Mouse (Mus musculus): ENCODE results near the gene Kctd19. TPM values are rescaled to one million over a fixed set of nuclear protein-coding genes. Genes with fewer than 3 reads are reported as not detected.

Kctd19 gene
- total RNA-seq, 1 experiment from 2014 or later = not detected

- no peak for ATAC-seq (ENCODE audit: extremely low read depth, insufficient number of reproducible peaks, low FRiP score, poor library complexity, severe bottlenecking)
Observed at GRCm38 (mm10) chr8:105343791-105344574, 69.3 kb downstream of the Kctd19 start.

GRCm38 (mm10) chr8:105342768-105343167, 70.5 kb downstream of the Kctd19 start:
- no peak for ATAC-seq (ENCODE audit: extremely low read depth, insufficient number of reproducible peaks, low FRiP score, poor library complexity, severe bottlenecking)

GRCm38 (mm10) chr8:105341399-105341798, 71.9 kb downstream of the Kctd19 start:
- no peak for ATAC-seq (ENCODE audit: extremely low read depth, insufficient number of reproducible peaks, low FRiP score, poor library complexity, severe bottlenecking)

DNA sequence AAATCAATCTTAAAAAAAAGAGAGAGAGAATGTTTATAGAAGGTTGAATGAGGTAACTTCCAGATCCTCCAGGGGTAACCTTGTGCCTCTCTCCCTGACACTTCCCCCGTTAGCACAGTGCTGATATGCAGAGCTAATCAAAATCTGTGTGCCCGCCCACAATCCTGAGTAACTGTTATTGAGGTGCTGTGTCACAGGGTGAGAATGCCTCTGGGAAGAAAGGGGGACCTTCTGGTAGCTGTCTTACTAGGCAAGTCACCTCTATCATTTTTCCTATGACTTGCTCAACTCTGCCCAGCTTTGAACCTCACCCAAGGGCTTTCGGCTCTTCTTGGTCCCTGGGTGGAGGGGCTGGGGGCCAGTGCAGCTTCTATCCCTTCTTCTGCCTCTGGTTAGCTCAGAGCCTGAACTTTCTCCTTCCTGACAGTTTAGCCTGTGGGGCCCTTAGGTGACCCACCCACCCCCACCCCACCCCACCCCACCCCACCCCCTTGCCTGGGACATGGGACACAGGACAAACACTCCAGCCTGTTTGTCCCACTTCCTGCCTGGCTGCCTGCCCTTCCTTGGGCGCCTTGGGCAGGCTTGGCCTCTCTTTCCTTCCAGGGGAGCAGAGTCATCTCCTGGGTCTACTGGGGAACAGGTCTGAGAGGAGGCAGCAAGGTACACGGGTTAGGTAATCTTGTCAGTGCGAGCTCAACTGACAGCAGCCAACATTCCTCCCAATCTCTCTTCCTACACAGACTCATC, 73.2 kb downstream of the Kctd19 start:
- ATAC-seq (ENCODE audit: extremely low read depth, insufficient number of reproducible peaks, low FRiP score, poor library complexity, severe bottlenecking) = no peak

DNA sequence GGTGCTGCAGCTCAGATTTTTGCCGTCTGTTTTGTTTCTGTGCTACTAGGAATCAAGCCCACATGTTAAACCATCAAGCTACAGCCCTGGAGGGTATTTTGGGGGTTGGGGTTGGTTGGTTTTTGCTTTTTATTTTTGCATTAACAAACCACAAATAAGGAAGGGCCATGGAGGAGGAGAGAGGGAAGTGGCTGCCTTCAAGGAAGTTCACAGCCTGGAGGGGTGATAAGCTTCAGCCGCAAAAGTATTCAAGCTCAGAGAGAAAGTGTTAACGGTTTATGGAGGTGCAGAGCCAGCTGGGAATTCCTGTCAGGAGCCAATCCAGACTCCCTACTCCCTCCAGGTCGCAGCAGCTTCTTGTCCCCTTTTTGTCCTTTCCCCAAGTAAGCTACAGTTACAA, 74.3 kb downstream of the Kctd19 start:
- ATAC-seq (ENCODE audit: extremely low read depth, insufficient number of reproducible peaks, low FRiP score, poor library complexity, severe bottlenecking) = no peak

DNA sequence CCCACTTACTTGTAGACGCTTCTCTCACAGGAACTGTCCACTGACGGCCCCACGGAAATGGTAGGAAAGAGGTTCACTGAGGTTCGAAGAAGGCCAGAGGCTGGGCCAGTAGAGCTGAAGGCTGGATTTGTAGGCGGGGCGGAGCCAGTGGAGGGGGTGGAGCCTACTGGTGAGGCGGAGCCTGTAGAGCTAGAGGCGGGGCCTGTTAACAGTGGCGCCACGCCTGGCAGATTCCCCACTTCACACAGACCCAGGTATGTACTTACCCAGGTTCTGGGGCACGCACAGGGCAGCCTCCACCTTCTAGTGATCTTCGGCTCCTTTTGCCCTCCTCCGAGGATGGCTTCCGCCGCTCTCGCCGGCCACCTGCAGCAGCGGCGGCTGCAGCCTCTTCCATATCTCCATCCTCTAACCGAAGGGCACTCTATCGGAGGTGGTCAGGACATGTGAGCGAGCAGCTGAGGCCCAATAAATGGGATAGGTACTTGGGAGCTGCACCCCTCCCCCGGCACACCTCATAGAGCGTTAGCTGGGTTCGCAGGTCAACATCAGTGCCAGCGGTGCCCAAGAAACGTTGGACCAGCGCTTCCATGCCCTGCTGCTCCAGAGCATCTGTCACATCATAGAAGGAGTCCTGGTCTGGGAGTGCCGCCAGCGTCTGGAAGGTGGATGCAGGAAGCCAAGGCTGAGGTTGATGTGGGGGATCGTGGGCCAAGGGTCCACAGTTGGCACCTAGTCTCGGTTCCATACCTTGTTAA, 76.8 kb downstream of the Kctd19 start:
- no peak for ATAC-seq (ENCODE audit: extremely low read depth, insufficient number of reproducible peaks, low FRiP score, poor library complexity, severe bottlenecking)

Other genes with a start within 250 kb of the Kctd19 start
- gene Cbfb, start 242.8 kb downstream of the Kctd19 start, total RNA-seq (2017) = 130 and 135 TPM in 2 replicates
- 28.0 and 29.0 TPM in 2 replicates for gene D230025D16Rik, start 188.4 kb downstream of the Kctd19 start, total RNA-seq (2017)
- gene B3gnt9, start 158.3 kb downstream of the Kctd19 start, total RNA-seq (2017) = 0.35 and 0.74 TPM in 2 replicates
- gene Tradd, start 148.9 kb downstream of the Kctd19 start, total RNA-seq (2017) = 15.7 and 19.2 TPM in 2 replicates
- gene Fbxl8, start 148.9 kb downstream of the Kctd19 start, total RNA-seq (2017) = 4.0 and 4.5 TPM in 2 replicates
- gene Hsf4, start 143.7 kb downstream of the Kctd19 start, total RNA-seq (2017) = not detected in 2 replicates
- gene Nol3, start 137.4 kb downstream of the Kctd19 start, total RNA-seq (2017) = not detected in 2 replicates
- gene 4931428F04Rik, start 123.6 kb downstream of the Kctd19 start, total RNA-seq (2017) = 1.2 and 2.7 TPM in 2 replicates
- 0.49 and 1.3 TPM in 2 replicates for gene Exoc3l, start 117.4 kb downstream of the Kctd19 start, total RNA-seq (2017)
- 42.5 and 47.1 TPM in 2 replicates for gene E2f4, start 115.8 kb downstream of the Kctd19 start, total RNA-seq (2017)
- gene Elmo3, start 107.9 kb downstream of the Kctd19 start, total RNA-seq (2017) = 2.9 and 5.0 TPM in 2 replicates
- gene Lrrc29, start 87.2 kb downstream of the Kctd19 start, total RNA-seq (2017) = 3.3 and 4.9 TPM in 2 replicates
- gene Tmem208, start 87.1 kb downstream of the Kctd19 start, total RNA-seq (2017) = 27.6 and 39.2 TPM in 2 replicates
- gene Fhod1, start 65.5 kb downstream of the Kctd19 start, total RNA-seq (2017) = 21.8 and 22.2 TPM in 2 replicates
- 0.35 and 0.49 TPM in 2 replicates for gene Slc9a5, start 64.7 kb downstream of the Kctd19 start, total RNA-seq (2017)
- not detected in 2 replicates for gene Plekhg4, start 40.2 kb downstream of the Kctd19 start, total RNA-seq (2017)
- not detected in 2 replicates for gene Lrrc36, start 69 bp upstream of the Kctd19 start, total RNA-seq (2017)
- gene Tppp3, start 58.0 kb upstream of the Kctd19 start, total RNA-seq (2017) = 4.9 and 9.3 TPM in 2 replicates
- gene Zdhhc1, start 83.4 kb upstream of the Kctd19 start, total RNA-seq (2017) = 0.47 and 0.86 TPM in 2 replicates
- not detected in 2 replicates for gene Hsd11b2, start 105.3 kb upstream of the Kctd19 start, total RNA-seq (2017)
- 71.1 and 86.3 TPM in 2 replicates for gene Atp6v0d1, start 152.5 kb upstream of the Kctd19 start, total RNA-seq (2017)
- gene Ripor1, start 191.8 kb upstream of the Kctd19 start, total RNA-seq (2017) = 6.2 and 7.6 TPM in 2 replicates
- gene Ctcf, start 223.1 kb upstream of the Kctd19 start, total RNA-seq (2017) = 140 and 147 TPM in 2 replicates
- gene Agrp, start 223.9 kb upstream of the Kctd19 start, total RNA-seq (2017) = not detected in 2 replicates